Mouse (Mus musculus): ENCODE data around the gene Ammecr1.

Ammecr1 gene

DNA sequence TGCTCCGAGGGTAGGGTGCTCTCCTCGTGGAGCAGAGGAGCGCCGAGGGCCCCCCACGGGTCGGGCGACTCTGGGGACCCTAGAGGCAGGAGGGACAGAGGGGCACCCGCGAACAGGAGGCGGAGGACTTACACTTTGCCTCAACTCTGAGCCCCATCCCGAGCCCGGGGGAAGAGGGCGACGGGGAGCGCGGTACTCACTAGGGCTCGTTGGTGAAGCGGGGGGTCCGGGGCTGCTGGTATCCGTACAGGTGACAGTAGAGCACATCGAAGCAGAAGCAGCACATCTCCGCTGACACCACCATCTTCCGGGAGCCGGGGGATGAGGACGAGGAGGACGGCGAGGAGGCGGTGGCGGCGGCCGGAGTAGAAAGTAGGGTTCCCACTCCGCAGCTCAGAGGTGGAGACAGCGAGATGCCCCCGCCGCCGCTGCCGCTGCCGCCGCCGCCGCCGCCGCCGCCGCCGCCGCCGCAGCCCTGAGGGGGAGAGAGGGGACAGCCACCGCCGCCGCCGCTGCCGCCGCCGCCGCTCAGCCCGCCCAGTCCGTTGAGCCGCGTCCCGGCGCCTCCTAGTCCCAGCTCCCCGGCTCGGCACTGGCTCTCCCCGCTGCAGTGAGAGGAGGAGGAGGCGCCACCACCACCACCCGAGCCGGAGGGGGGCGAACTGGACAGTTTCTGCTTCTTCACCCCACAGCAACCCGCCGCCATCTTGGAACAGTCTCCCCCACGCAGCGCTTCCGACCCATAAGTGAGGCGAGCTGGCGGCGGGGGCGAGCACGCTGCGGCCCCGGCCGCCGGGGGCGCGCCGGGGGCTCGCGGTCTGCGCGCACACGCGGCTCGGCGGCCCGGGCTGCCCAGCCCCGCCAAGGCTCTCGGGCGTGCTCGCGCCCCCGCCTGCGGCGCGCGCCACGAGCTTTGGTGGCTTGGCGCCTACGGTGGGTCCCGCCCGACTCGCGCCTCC lies at the start of gene Ammecr1:
Gene Ammecr1 (minus strand): TSS at position 721 of the 959 bp plus-strand sequence.
- peak; percentile 49 for DNase-seq (ENCODE audit: low read depth, low spot score)

DNA sequence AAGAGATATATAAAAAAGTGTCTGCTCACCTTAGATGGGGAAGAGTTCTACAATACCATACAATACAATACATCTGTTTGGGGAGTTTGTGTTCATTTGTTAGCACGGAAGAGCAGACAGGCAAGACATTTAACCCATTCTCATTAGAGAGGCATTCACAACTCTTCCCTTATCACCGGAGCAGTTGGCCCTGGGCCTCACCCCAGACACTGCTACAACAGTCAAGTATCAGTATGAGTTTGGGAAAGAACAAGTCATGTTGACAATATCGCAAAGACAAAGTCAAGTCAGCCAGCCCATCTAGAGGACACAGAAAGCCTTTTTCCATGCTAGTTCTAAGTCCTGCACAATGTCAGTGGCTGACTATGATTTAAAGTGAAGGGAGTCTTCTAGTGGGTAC lies 47.6 kb upstream of the Ammecr1 start:
- no peak for DNase-seq (ENCODE audit: low read depth, low spot score)

DNA sequence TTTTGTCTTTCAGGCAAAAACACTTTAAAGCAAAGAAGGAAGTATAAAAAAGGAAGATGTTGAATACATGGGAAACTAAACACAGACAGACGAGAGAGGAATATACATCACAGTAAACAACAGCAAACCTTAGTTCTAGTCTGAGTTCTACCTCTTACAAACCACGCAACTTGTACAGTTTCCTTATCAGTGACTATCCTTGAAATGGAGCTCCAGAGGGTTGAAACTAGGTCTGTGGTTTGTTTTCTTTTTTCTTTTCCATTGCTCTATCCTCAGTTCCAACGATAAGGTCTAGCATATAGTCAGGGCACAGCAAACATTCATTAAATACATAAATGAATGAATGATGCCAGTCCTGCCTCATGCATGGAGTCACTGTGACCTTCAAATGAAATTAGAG lies 45.8 kb upstream of the Ammecr1 start:
- DNase-seq (ENCODE audit: low read depth, low spot score), result no peak

DNA sequence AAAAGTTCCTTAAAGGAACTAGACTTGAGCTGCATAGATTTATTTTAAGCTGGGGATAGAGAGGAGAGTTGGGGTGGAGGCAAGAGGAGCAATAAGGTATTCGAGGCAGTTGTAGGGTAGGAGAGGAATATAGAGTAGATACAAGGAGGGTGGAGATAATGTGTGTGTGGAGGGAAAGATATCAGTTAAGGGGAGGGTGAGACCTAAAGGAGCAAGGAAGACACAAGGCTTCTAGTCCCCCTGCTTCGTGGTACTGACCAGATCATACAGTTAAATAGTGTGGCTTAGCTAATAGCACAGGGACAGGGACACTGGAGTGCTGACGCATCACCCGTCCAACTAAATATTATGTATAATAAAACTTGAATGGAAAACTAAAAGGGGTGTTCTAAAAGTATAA lies 45.3 kb upstream of the Ammecr1 start:
- no peak for DNase-seq (ENCODE audit: low read depth, low spot score)

DNA sequence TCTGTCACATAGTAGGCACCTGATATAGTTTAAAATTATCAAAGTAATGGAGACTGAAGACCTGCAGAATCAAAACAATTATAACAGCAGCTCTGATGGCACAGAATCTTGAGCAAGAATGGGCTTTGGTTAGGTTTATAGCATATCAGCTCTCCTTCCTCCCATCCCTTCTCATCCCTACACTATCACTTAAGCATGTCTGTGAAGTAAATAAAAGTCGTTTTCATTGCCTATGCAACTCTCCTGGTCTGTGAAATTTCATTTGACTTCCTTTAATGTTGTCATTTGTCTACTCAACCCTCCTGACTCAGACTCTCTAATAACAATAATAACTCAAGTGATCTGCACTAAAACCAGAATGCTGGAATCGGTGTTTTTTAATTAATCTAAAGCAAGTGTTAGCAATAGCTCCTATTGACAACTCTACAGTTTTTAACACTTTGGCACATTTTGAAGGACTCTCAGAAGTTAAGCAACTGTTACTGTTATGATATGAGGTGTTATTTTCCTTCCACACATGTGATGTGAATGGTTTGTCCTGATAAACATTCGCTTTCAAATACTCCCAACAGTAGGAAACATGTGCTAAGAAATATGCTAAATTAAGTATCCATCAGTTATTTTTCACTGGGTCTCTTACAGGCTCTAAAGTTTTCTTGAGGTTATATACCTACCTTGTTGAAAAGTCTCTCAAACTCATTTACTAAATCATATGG lies 37.8 kb upstream of the Ammecr1 start:
- no peak for DNase-seq (ENCODE audit: low read depth, low spot score)

DNA sequence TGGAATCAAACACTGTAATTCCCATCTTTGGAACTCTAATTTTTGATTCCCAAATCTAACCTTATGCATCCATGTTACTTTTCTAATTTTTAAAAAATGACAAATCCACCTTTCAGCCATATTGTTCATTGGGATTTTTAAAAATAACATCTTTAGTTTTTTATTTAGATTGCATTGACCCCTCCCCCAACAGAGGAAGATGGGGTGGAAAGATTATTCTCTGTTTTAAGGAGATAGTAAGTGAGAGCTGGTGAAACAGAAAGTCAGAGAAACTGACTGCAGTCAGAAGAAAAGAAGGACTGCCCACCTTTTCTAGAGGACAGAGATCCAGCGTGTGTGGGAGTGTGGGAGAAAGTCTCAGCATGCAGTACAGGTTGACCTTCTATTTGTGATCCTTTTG lies 30.7 kb upstream of the Ammecr1 start:
- no peak for DNase-seq (ENCODE audit: low read depth, low spot score)

DNA sequence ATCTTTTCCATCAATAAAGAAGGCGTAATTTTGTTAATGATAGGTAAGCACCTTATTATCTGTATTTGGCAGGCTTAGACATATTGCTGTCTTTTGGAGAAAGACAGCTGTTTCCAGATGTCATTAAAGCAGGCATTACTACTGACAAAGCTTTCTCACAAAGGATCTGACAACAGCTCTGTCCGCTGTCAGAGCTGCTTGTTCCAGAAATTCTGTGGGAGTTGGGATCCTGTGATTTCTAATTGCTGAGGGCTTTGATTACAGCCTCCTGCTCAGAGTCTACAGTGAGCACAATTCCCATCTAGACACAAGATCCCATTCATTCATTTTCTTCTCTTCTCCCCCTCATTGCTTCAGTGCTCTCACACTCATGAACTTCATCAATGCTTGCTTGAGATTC lies 28.0 kb upstream of the Ammecr1 start:
- DNase-seq (ENCODE audit: low read depth, low spot score), result no peak

DNA sequence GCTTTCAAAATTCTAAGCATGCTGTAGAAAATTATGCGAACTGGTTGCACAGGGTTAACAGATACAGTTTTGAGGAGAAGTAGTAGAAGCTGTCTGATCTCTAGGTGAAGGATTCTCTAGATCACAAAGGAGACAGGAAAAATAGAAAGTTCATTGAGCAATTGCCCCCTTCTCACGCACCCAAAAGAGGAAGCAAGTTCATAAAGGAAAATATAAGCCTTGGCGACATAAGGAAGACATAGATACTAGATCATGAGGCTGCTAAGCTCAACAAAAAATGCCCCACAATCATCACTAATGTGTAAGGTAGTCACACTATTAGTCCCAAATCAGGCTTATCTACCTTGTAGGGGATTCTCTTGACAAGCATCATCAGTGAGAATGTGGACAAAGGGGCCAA lies 17.6 kb upstream of the Ammecr1 start:
- no peak for DNase-seq (ENCODE audit: low read depth, low spot score)

DNA sequence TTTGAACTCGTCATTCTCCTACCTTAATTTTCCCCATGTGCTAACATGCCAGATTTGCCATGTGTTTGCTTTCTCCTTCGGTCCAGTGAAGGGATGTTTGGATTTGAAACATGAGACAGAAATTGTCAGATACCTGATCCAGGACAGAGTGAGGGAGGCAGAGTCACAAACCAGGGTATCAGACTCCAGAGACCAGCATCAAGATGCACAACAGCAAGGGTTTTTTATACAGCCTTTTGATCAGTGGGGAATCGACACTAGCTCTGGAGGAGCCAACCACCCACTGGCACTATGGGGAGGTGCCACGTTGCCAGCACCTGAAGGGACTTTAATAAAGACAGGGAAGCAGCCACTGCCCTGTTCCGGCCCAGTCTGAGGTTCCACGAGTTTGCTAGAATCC lies 17.1 kb upstream of the Ammecr1 start:
- no peak for DNase-seq (ENCODE audit: low read depth, low spot score)

DNA sequence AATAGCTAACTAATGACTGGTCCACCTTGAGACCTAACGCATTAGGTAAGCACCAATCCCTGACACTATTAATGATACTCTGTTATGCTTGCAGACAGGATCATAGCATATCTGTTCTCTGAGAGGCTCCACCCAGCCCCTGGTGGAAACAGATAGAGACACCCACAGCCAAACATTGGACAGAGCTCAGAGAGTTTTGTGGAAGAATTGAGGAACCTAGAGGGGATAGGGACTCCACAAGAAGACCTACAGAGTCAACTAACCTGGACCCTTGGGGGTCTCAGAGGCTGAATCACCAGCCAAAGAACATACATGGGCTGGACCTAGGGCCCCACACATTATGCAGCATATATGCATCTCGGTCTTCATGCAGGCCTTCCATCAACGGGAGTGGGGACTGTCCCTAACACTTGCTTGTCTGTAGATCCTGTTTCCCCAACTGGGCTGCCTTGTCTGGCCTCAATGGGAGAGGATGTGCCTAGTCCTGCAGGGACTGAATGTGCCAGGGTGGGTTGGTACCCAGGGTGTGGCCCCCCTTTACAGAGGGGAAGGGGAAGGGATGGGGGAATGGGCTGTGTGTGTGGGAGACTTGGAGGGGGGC lies 15.1 kb upstream of the Ammecr1 start:
- DNase-seq (ENCODE audit: low read depth, low spot score), result no peak

DNA sequence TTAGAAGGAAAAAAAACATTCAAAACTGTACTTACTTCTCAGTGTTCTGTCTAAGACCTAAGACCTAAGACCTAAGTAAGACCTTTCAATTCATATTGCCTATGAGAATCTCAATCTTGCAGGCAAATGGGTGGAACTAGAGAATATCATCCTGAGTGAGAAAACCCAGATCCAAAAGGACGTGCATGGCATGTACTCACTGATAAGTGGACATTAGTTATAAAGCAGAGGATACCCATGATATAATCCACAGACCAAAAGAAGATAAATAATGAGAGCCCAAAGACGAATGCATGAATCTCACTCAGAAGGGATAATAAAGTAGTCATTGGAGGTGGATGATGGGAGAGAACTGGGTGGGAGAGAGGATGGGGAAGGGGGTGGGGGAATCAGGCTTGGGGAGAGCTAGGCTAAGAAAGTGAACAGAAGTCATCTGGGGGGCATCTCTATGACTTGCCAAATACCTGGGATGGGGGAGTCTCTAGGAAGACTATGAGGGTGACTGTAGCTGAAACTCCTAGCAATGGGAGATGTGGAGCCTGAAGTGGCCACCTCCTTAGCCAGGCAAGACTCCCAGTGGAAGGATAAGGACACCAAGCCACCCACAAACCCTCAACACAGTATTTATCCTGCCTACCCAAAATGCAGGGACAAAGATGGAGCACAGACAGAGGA lies 14.5 kb upstream of the Ammecr1 start:
- DNase-seq (ENCODE audit: low read depth, low spot score), result no peak

DNA sequence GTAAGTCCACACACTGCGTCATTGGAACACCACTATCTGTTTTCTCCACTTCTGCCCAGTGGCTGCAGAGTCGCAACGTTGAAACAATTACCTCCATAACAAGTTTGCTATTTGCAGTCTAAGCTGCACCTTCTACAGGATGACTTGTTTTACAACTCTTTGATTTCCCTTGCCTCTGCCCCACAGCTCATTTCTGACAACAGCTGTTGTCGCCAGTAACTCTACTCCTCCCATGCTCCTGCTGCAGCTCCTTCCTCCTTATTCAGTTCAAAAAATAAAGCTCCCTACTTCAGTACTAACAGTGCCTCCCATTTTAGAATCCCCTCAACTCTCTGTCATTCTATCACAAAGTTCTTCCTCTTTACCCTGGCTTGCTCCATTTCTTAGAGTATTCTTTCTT lies 12.7 kb upstream of the Ammecr1 start:
- DNase-seq (ENCODE audit: low read depth, low spot score), result no peak

DNA sequence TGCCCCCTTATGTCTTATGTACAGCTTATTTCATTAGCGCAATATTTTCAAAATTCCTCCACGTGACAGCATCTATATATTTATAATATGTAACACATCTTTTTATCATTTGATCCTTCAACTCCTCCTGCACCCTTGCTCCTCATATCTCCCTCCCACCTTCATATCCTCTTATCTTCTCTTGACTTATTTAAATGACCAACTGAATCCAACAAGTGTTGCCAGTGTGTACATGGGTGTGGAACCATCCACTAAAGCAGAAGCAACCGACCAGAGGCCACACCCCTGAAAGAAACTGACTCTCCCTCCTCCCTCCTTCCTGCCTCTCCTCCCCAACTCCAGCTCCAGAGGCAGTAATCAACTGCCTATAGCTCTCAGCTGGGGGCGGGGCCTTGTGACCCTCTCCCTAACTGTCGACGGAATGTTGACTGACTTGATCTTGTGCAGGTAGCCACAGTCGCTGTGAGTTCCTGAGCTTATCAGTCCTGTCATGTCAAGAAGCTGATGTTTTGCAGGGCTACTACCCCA lies 6.0 kb upstream of the Ammecr1 start:
- DNase-seq (ENCODE audit: low read depth, low spot score), result no peak

DNA sequence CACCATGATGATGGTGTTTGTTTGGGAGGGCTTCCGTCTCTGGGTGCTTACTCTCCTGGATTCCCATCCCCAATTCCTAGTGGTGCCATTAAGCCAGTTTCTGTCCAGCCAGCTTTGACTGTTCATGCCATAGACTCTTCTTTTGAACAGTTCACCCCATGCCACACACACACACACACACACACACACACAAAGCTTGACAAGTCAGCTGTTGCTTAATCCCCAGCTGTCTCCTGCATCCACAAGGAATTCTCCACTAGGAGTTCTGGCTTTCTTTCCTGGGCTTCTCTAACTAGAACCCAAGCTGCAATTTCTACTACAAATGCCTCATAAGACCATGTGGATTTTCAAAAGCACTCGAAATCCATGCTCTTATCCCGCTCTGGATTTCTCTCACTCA lies 5.2 kb upstream of the Ammecr1 start:
- no peak for DNase-seq (ENCODE audit: low read depth, low spot score)

DNA sequence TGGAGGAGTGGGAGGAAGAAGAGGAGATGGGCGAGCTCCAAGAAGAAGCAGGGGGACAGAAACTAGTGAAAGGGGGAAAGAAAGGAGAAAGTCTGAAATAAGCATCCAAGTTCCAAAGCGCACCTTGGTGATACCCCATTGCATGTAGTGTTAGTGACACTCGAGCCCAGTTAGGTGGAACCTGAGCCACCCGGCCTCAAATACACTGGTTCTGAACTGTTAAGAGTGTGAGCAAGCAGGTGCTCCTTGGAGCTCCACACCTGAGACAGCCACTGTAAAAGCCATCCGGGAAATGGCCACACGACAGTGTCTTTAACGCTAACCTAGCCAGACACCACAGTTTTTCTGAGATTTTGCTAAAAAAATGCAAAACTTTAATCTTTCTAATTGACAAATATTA lies 539 bp upstream of the Ammecr1 start:
- DNase-seq (ENCODE audit: low read depth, low spot score), result no peak

DNA sequence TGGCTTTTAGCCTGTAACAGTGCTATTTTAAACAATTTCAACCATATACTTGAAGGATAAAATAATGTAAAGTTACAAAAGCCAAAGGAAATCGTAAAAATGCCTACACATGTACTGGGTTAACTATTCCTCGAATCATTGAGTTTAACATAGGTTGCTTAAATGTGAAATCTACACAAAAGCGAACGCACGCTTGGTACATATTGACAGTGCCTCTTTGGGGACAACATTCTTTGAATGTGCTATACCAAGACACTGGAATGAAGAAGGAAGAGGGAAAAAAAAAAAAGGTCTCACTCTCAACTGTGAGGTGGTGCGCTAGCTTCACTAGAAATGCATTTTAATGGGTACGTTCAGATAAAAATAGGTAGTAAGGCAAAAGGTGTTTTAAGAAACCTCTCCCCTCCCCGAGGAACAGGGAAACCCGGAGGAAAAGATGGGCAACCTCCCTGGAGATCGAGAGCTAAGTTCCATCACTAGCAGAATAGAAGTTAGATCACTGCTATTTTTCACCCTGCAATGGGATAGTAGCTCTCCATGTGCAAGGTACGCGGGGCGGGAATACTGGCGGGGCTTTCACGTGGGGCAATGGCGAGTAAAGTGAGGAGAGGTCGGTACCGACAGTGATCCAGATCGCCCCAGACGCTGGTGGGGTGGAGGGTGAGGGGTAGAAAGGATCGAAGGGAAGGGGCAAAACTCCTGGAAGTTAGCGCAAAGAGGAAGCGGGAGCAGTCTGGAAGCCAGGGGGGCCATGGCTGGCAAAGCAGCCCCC lies 1.1 kb downstream of the Ammecr1 start:
- no peak for DNase-seq (ENCODE audit: low read depth, low spot score)

DNA sequence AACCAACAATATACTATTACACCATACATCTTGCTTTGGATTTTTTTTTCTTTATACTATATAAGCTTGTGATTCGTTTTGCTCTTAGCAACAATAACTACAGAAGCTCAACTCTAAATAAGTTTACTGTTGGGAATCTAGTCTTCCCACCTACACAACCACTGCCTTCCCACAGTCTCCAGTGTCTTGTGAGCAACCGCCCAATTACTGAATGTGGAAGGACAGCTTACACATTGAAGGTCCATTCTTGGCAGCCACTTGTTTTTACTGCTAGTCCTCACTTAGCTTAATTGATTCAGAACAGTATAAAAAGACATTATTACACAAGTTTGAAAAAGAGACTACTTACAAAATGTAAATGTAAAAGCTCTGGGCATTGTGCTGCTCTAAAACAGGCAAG lies 6.1 kb downstream of the Ammecr1 start:
- no peak for DNase-seq (ENCODE audit: low read depth, low spot score)

DNA sequence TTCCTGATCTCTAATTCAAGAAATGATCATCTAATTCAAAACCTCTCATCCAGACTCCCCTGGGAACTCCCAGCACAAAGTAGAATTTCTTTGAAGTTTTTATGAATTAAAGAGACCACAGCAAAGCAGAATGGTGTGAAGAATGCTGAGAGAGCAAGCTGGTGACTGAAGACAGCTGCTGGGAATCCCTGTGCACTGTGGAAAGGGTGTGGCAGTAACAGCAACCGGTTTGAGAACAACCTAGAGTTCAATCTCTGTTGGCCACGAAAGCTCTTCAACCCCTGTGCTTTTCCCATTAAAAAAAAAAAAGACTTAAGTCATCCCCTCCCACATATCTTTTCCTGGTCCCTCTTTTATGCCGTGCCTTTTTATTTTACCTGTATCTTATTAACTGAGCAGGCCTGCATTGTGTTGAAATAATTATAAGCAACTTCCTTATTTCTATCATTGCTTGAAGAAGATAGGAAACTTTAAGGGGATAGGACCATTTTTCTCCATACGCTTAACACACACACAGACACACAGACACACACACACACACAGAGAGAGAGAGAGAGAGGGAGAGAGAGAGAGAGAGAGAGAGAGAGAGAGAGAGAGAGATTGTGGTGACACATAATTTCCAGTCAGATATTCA lies 6.7 kb downstream of the Ammecr1 start:
- DNase-seq (ENCODE audit: low read depth, low spot score), result no peak

DNA sequence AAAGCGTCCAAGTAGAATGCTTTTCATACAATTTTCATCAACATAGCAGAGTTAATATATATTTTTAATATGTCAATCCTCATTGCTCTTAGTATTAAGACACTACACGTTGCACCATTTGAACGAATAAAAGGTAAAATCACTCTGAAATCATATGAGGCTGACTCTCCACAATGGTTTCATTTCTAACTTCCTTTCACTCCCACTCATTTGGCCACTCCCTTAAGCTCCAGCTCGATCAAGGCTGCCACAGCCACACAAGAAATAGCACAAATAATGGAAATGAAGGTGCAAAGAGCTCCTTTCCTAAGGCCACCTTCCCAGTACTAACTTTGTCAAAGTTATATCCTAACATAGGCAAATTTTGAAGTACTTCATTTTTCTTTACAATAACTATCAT lies 38.1 kb downstream of the Ammecr1 start:
- no peak for DNase-seq (ENCODE audit: low read depth, low spot score)

DNA sequence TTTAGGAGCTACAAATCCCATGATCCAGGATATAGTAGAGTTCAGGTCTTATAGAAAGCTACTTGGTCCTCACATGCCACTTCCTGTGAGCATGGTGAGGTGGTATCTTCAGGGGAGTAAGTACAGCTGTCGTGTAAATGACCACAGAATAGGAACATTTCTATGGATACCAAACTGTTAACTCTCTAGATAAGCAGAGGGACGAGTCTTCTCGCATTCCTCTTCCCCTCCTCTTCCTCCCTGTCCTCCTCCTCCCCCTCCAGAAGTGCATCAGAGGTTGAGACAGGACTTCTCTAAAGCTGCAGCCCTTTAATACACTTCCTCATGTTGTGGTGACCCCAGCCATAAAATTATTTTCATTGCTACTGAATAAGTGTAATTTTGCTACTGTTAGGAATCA lies 49.1 kb downstream of the Ammecr1 start:
- no peak for DNase-seq (ENCODE audit: low read depth, low spot score)

DNA sequence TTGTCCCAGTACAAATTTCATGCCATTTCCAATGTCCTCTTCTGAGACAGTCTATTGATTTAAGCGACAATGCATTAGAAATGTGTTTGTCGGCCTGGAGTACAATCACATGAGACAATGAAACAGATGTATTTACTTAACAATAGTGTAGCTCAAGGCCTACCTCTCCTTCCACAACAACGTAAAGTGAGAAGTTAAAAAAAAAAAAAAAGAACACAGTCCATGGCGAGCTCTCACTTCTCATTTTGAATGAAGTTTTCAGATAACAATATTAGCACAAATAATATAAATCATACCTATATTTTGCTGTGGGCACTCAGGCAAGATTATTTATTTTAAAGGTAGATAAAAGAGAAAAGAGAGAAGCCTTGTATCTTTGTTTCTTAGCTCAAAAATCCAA lies 49.8 kb downstream of the Ammecr1 start:
- no peak for DNase-seq (ENCODE audit: low read depth, low spot score)
